Mouse (Mus musculus): Measurements from ENCODE around the gene Tmub2.

Tmub2 gene

GRCm38 (mm10) chr11:102284501-102285094 lies at the start of gene Tmub2:
TSS of gene Tmub2 (plus strand) at chr11:102284931.
- Histone ChIP-seq H3K36me3 (ENCODE audit: control insufficient read depth, insufficient read depth, low read length, poor library complexity, severe bottlenecking) (no peaks in the 10 kb centered on the region), H3K27me3 (ENCODE audit: control insufficient read depth, insufficient read depth, low read length, poor library complexity, severe bottlenecking) (no peaks in the 10 kb centered on the region)
- DNase-seq (ENCODE audit: low read depth, low spot score), result peak; percentile 100

- DNase-seq (ENCODE audit: low read depth, low spot score), result no peak
- no peaks in the 10 kb centered on the region for H3K36me3 ChIP-seq (ENCODE audit: control insufficient read depth, insufficient read depth, low read length, poor library complexity, severe bottlenecking)
- no peaks in the 10 kb centered on the region; the same call in 1 of the 2 replicates for H3K27me3 ChIP-seq (ENCODE audit: control insufficient read depth, insufficient read depth, low read length, poor library complexity, severe bottlenecking)
Observed at GRCm38 (mm10) chr11:102236022-102236421, 48.7 kb upstream of the Tmub2 start.

- Histone ChIP-seq H3K27me3 (ENCODE audit: control insufficient read depth, insufficient read depth, low read length, poor library complexity, severe bottlenecking) (no peaks in the 10 kb centered on the region; the same call in 1 of the 2 replicates), H3K36me3 (ENCODE audit: control insufficient read depth, insufficient read depth, low read length, poor library complexity, severe bottlenecking) (no peaks in the 10 kb centered on the region)
- DNase-seq (ENCODE audit: low read depth, low spot score), result no peak
Observed at GRCm38 (mm10) chr11:102240636-102241035, 44.1 kb upstream of the Tmub2 start.

DNA sequence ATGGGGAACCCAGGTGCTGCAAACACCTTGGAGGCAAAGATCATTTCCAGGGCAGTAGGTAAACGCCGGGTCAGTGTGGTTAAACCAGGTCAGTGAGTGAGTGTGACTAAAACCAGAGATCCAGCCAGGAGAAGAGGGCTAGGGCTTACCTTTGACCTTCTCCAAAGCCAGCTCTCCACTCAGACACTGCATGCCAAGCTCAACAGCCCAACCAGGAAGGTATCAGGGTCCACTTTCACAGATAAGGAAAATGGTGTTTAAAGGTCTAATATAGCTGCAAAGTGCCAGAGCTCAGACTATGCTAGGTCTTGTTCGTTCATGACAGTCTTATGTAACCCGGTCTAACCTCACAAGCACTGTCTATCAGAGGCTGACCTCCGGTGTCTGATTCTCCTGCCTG lies 43.5 kb upstream of the Tmub2 start:
- no peak for DNase-seq (ENCODE audit: low read depth, low spot score)
- Histone ChIP-seq H3K27me3 (ENCODE audit: control insufficient read depth, insufficient read depth, low read length, poor library complexity, severe bottlenecking) (no peaks in the 10 kb centered on the region; the same call in 1 of the 2 replicates), H3K36me3 (ENCODE audit: control insufficient read depth, insufficient read depth, low read length, poor library complexity, severe bottlenecking) (no peaks in the 10 kb centered on the region)

- no peaks in the 10 kb centered on the region; the same call in 1 of the 2 replicates for H3K27me3 ChIP-seq (ENCODE audit: control insufficient read depth, insufficient read depth, low read length, poor library complexity, severe bottlenecking)
- no peak for DNase-seq (ENCODE audit: low read depth, low spot score)
- no peaks in the 10 kb centered on the region for H3K36me3 ChIP-seq (ENCODE audit: control insufficient read depth, insufficient read depth, low read length, poor library complexity, severe bottlenecking)
Observed at GRCm38 (mm10) chr11:102241874-102242273, 42.9 kb upstream of the Tmub2 start.

- Histone ChIP-seq H3K27me3 (ENCODE audit: control insufficient read depth, insufficient read depth, low read length, poor library complexity, severe bottlenecking) (no peaks in the 10 kb centered on the region), H3K36me3 (ENCODE audit: control insufficient read depth, insufficient read depth, low read length, poor library complexity, severe bottlenecking) (no peaks in the 10 kb centered on the region)
- peak; percentile 69 for DNase-seq (ENCODE audit: low read depth, low spot score)
Observed at GRCm38 (mm10) chr11:102244926-102245449, 39.7 kb upstream of the Tmub2 start.

GRCm38 (mm10) chr11:102245581-102246272 lies 39.0 kb upstream of the Tmub2 start:
- no peaks in the 10 kb centered on the region for H3K36me3 ChIP-seq (ENCODE audit: control insufficient read depth, insufficient read depth, low read length, poor library complexity, severe bottlenecking)
- no peak for DNase-seq (ENCODE audit: low read depth, low spot score)
- H3K27me3 ChIP-seq (ENCODE audit: control insufficient read depth, insufficient read depth, low read length, poor library complexity, severe bottlenecking), result no peaks in the 10 kb centered on the region

- H3K27me3 ChIP-seq (ENCODE audit: control insufficient read depth, insufficient read depth, low read length, poor library complexity, severe bottlenecking), result no peaks in the 10 kb centered on the region
- H3K36me3 ChIP-seq (ENCODE audit: control insufficient read depth, insufficient read depth, low read length, poor library complexity, severe bottlenecking), result no peaks in the 10 kb centered on the region
- DNase-seq (ENCODE audit: low read depth, low spot score), result no peak
Observed at GRCm38 (mm10) chr11:102246273-102246635, 38.5 kb upstream of the Tmub2 start.

GRCm38 (mm10) chr11:102246871-102247270 lies 37.9 kb upstream of the Tmub2 start:
- Histone ChIP-seq H3K36me3 (ENCODE audit: control insufficient read depth, insufficient read depth, low read length, poor library complexity, severe bottlenecking) (no peaks in the 10 kb centered on the region), H3K27me3 (ENCODE audit: control insufficient read depth, insufficient read depth, low read length, poor library complexity, severe bottlenecking) (no peaks in the 10 kb centered on the region)
- no peak for DNase-seq (ENCODE audit: low read depth, low spot score)

DNA sequence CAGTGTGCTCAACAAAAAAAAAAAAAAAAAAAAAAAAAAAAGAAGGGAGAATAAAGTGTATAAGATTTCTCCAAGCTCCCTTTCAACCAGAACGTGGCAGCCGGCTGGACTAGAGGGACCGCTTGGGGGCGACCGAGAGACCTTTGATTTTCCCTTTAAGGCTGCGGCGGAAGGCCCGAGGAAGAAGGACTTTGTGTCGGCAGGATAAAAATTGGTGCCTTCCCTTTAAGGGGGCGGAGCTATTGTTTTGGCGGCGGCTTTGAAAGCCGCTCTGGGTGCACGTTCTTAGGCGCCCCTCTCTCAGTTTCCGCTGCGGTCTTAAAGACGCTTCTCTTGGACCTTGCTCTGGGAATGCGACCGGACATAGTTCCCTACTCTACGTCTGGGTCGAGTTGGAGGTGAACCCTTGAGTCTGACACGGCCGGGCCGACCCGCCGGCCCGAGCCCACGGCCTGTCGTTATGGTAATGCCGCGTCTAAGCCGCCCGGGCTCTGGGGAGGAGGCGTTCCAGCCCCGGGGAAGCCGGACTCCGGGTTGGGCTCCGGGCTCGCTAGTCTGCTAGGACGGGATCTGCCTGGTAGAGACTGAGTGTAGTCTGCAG lies 36.0 kb upstream of the Tmub2 start, which contains the start of gene BC030867:
Gene BC030867, plus strand, starts transcription at position 253 of the 601 bp plus-strand sequence.
- DNase-seq (ENCODE audit: low read depth, low spot score), result peak; percentile 96
- H3K36me3 ChIP-seq (ENCODE audit: control insufficient read depth, insufficient read depth, low read length, poor library complexity, severe bottlenecking), result no peaks in the 10 kb centered on the region
- no peaks in the 10 kb centered on the region for H3K27me3 ChIP-seq (ENCODE audit: control insufficient read depth, insufficient read depth, low read length, poor library complexity, severe bottlenecking)

- H3K27me3 ChIP-seq (ENCODE audit: control insufficient read depth, insufficient read depth, low read length, poor library complexity, severe bottlenecking), result no peaks in the 10 kb centered on the region
- no peak for DNase-seq (ENCODE audit: low read depth, low spot score)
Observed at GRCm38 (mm10) chr11:102249351-102250090, 35.2 kb upstream of the Tmub2 start.

DNA sequence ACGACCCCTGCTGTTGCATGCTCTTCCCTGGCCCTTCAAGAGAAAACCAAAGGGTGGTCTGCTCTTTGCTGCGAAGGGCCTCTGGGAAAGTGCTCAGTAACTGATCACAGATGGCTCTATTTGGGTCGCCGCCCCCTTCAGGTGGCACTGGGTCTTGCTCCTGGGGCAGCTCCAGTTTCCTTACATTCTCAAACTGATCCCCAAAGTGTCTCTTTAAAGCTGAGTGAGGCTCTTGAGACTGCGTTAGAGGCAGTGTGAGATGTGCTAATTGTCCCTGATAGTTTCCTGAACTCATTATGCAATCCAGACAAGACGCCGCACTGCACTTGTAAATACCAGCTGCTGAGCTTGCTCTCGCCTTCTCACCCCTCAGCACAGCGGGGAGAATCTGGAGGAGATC lies 27.2 kb upstream of the Tmub2 start:
- DNase-seq (ENCODE audit: low read depth, low spot score), result no peak
- Histone ChIP-seq H3K27me3 (ENCODE audit: control insufficient read depth, insufficient read depth, low read length, poor library complexity, severe bottlenecking) (no peaks in the 10 kb centered on the region), H3K36me3 (ENCODE audit: control insufficient read depth, insufficient read depth, low read length, poor library complexity, severe bottlenecking) (no peaks in the 10 kb centered on the region)

More at GRCm38 (mm10) chr11:102249351-102250090, 35.2 kb upstream of the Tmub2 start:
- H3K36me3 ChIP-seq (ENCODE audit: control insufficient read depth, insufficient read depth, low read length, poor library complexity, severe bottlenecking), result no peaks in the 10 kb centered on the region

GRCm38 (mm10) chr11:102258095-102258494 lies 26.6 kb upstream of the Tmub2 start:
- DNase-seq (ENCODE audit: low read depth, low spot score), result no peak
- no peaks in the 10 kb centered on the region for H3K27me3 ChIP-seq (ENCODE audit: control insufficient read depth, insufficient read depth, low read length, poor library complexity, severe bottlenecking)
- no peaks in the 10 kb centered on the region for H3K36me3 ChIP-seq (ENCODE audit: control insufficient read depth, insufficient read depth, low read length, poor library complexity, severe bottlenecking)

DNA sequence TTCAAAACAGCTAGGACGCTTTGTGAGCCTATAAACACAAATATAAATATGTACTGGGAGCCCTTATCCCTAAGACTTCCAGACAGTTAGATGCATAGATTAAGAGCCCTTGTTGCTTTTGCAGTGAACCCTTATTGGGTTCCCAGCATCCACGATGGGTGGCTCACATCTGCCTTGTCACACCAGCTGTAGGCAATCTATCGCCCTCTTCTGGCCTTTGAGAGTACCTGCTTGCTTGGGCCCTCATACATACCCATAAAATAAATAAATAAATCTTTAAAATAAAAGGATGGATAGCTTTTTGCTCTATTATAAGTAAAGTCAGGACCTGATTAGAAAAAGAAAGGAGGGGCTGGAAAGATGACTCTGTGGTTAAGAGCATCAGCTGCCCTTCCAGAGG lies 26.2 kb upstream of the Tmub2 start:
- no peaks in the 10 kb centered on the region for H3K27me3 ChIP-seq (ENCODE audit: control insufficient read depth, insufficient read depth, low read length, poor library complexity, severe bottlenecking)
- H3K36me3 ChIP-seq (ENCODE audit: control insufficient read depth, insufficient read depth, low read length, poor library complexity, severe bottlenecking), result no peaks in the 10 kb centered on the region
- DNase-seq (ENCODE audit: low read depth, low spot score), result peak; percentile 27
